Mouse (Mus musculus): ENCODE measurements around the gene B4galnt3.

The B4galnt3 gene

GRCm38 (mm10) chr6:120274887-120275286 is 19.5 kb downstream of the B4galnt3 start:
- DNase-seq (ENCODE audit: low spot score in 2 of 2): no peak

GRCm38 (mm10) chr6:120274181-120274580 is 20.2 kb downstream of the B4galnt3 start:
- DNase-seq (ENCODE audit: low spot score in 2 of 2): no peak

- no peak for DNase-seq (ENCODE audit: low spot score in 2 of 2)
These were observed 30.2 kb downstream of the B4galnt3 start for GRCm38 (mm10) chr6:120264151-120264550.

- no peak for DNase-seq (ENCODE audit: low spot score in 2 of 2)
These were observed 30.8 kb downstream of the B4galnt3 start for GRCm38 (mm10) chr6:120263608-120264007.

- no peak for DNase-seq (ENCODE audit: low spot score in 2 of 2)
These were observed 31.4 kb downstream of the B4galnt3 start for GRCm38 (mm10) chr6:120262886-120263531.

- no peak for DNase-seq (ENCODE audit: low spot score in 2 of 2)
These were observed 34.9 kb downstream of the B4galnt3 start for GRCm38 (mm10) chr6:120259481-120259880.

- no peak for DNase-seq (ENCODE audit: low spot score in 2 of 2)
These were observed 37.9 kb downstream of the B4galnt3 start for GRCm38 (mm10) chr6:120256431-120256935.

GRCm38 (mm10) chr6:120255701-120256100 is 38.7 kb downstream of the B4galnt3 start:
- no peak for DNase-seq (ENCODE audit: low spot score in 2 of 2)

GRCm38 (mm10) chr6:120255144-120255543 is 39.2 kb downstream of the B4galnt3 start:
- DNase-seq (ENCODE audit: low spot score in 2 of 2): no peak

- DNase-seq (ENCODE audit: low spot score in 2 of 2): no peak
These were observed 39.7 kb downstream of the B4galnt3 start for GRCm38 (mm10) chr6:120254640-120255039.

- no peak for DNase-seq (ENCODE audit: low spot score in 2 of 2)
These were observed 41.6 kb downstream of the B4galnt3 start for GRCm38 (mm10) chr6:120252741-120253140.

GRCm38 (mm10) chr6:120251010-120251409 is 43.3 kb downstream of the B4galnt3 start:
- DNase-seq (ENCODE audit: low spot score in 2 of 2): no peak

- no peak for DNase-seq (ENCODE audit: low spot score in 2 of 2)
These were observed 44.5 kb downstream of the B4galnt3 start for GRCm38 (mm10) chr6:120249831-120250230.

- no peak for DNase-seq (ENCODE audit: low spot score in 2 of 2)
These were observed 47.7 kb downstream of the B4galnt3 start for GRCm38 (mm10) chr6:120246676-120247075.

GRCm38 (mm10) chr6:120243250-120243649 is 51.1 kb downstream of the B4galnt3 start:
- no peak for DNase-seq (ENCODE audit: low spot score in 2 of 2)

GRCm38 (mm10) chr6:120242530-120242929 is 51.8 kb downstream of the B4galnt3 start:
- no peak for DNase-seq (ENCODE audit: low spot score in 2 of 2)

GRCm38 (mm10) chr6:120241453-120241852 is 52.9 kb downstream of the B4galnt3 start:
- no peak for DNase-seq (ENCODE audit: low spot score in 2 of 2)

- DNase-seq (ENCODE audit: low spot score in 2 of 2): no peak
These were observed 53.9 kb downstream of the B4galnt3 start for GRCm38 (mm10) chr6:120240461-120240860.

- no peak for DNase-seq (ENCODE audit: low spot score in 2 of 2)
These were observed 58.5 kb downstream of the B4galnt3 start for GRCm38 (mm10) chr6:120235874-120236273.

GRCm38 (mm10) chr6:120232885-120233284 is 61.5 kb downstream of the B4galnt3 start:
- no peak for DNase-seq (ENCODE audit: low spot score in 2 of 2)

GRCm38 (mm10) chr6:120230441-120230840 is 63.9 kb downstream of the B4galnt3 start:
- no peak for DNase-seq (ENCODE audit: low spot score in 2 of 2)

GRCm38 (mm10) chr6:120229806-120230205 is 64.6 kb downstream of the B4galnt3 start:
- no peak for DNase-seq (ENCODE audit: low spot score in 2 of 2)

- no peak for DNase-seq (ENCODE audit: low spot score in 2 of 2)
These were observed 67.3 kb downstream of the B4galnt3 start for GRCm38 (mm10) chr6:120227068-120227467.

- no peak for DNase-seq (ENCODE audit: low spot score in 2 of 2)
These were observed 69.0 kb downstream of the B4galnt3 start for GRCm38 (mm10) chr6:120225355-120225754.
